Mouse (Mus musculus): ENCODE measurements around the gene Them7. TPM values are rescaled to one million over a fixed set of nuclear protein-coding genes. Genes with fewer than 3 reads are reported as not detected.

Gene Them7
- total and polyA plus RNA-seq, 3 experiments, result not detected

- H3K9me3 ChIP-seq (replicated peaks; ENCODE audit: insufficient read depth, low read length), result no peaks in the 10 kb centered on the region
- H3K27ac ChIP-seq (ENCODE audit: control insufficient read depth, low read depth, low read length), result no peak overlapping the region
- no peaks in the 10 kb centered on the region for H3K36me3 ChIP-seq (ENCODE audit: control insufficient read depth in 1 of 2, insufficient read depth in 2 of 2, low read length in 2 of 2)
- peaks cover 0 to 1% of the 10 kb centered on the region in 2 experiments for H3K27me3 ChIP-seq (ENCODE audit: control insufficient read depth in 1 of 2, insufficient read depth in 2 of 2, low read length in 2 of 2)
- DNase-seq (ENCODE audit: low read depth, low spot score), result no peak
- TF ChIP-seq MYC (IDR thresholded peaks at IDR 0.05; ENCODE audit: low read depth, low read length), result no peak
- H3K4me3 ChIP-seq (ENCODE audit: control insufficient read depth in 1 of 2, insufficient read depth in 1 of 2, low read depth in 2 of 2, low read length in 2 of 2), result no peak overlapping the region
- no peak overlapping the region for H3K9ac ChIP-seq (ENCODE audit: control insufficient read depth, low read depth, low read length, poor library complexity, severe bottlenecking)
- no peaks in the 10 kb centered on the region for H3K4me1 ChIP-seq (ENCODE audit: control insufficient read depth in 1 of 2, insufficient read depth in 2 of 2, low read length in 2 of 2)
- H3K79me2 ChIP-seq (ENCODE audit: control insufficient read depth, insufficient read depth, low read length, poor library complexity), result no peaks in the 10 kb centered on the region
These were observed 132.7 kb downstream of the Them7 start for GRCm38 (mm10) chr2:105356791-105357190.

DNA sequence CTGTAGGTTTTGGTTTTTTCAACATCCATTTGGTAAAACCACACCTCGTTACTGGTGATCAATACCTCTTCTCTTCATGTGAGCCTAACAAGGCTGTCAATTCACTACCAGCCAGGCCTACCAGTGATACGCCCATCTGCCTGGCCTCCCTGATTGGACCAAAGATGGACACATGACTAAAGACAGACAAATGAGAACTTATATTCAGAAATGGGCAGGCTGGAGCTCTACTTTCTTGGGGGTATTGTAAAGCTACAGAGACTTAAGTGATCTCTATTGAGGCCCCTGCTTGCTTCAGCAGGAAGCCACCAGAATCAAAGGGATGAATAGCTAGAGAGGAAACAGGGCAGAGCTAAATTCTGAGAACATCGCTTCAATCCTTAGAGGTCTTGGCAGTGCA is 133.9 kb downstream of the Them7 start:
- Histone ChIP-seq H3K9me3 (replicated peaks; ENCODE audit: insufficient read depth, low read length) (no peaks in the 10 kb centered on the region), H3K36me3 (ENCODE audit: control insufficient read depth in 1 of 2, insufficient read depth in 2 of 2, low read length in 2 of 2) (no peaks in the 10 kb centered on the region), H3K4me3 (ENCODE audit: control insufficient read depth in 1 of 2, insufficient read depth in 1 of 2, low read depth in 2 of 2, low read length in 2 of 2) (no peak overlapping the region)

DNA sequence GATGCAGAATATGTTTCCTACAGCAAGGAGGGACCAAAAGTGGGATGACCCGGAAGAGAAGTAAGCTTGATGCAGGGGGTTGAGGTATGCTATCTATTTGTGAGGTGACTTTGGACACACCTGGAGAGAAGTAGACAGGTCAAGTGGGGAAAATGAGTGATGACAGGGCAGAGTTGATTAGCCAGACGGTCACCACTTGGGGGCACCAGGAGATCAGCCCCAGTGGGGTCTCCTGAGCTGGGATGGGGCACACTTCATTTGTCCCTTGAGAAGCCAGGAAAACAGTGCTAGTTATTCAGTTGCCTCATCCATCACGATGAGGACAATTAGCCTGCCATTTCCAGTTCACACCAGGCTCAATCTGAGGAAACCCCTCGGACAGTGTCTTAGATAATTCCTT is 143.5 kb downstream of the Them7 start:
- no peak overlapping the region for H3K4me3 ChIP-seq (ENCODE audit: control insufficient read depth in 1 of 2, insufficient read depth in 1 of 2, low read depth in 2 of 2, low read length in 2 of 2)
- no peaks in the 10 kb centered on the region for H3K79me2 ChIP-seq (ENCODE audit: control insufficient read depth, insufficient read depth, low read length, poor library complexity)
- H3K27me3 ChIP-seq (ENCODE audit: control insufficient read depth in 1 of 2, insufficient read depth in 2 of 2, low read length in 2 of 2), result peaks cover 4 to 7% of the 10 kb centered on the region in 2 experiments
- TF ChIP-seq CTCF (IDR thresholded peaks at IDR 0.05 in 2 of 3, conservative IDR thresholded peaks at IDR 0.05 in 1 of 3; ENCODE audit: control insufficient read depth in 1 of 3, insufficient read depth in 1 of 3, low read depth in 2 of 3, low read length in 3 of 3, poor library complexity in 1 of 3, severe bottlenecking in 1 of 3) (peak; percentile 35 to 53 (median 52)), ZC3H11A (IDR thresholded peaks at IDR 0.05; ENCODE audit: low read depth, low read length) (peak; percentile 39; the same call in 1 of the 2 replicates), BHLHE40 (IDR thresholded peaks at IDR 0.05; ENCODE audit: borderline replicate concordance, low read depth, low read length) (no peak), E2F4 (IDR thresholded peaks at IDR 0.05; ENCODE audit: borderline replicate concordance, low read depth, low read length) (no peak), RAD21 (IDR thresholded peaks at IDR 0.05; ENCODE audit: low read depth, low read length) (peak; percentile 52), SMC3 (IDR thresholded peaks at IDR 0.05; ENCODE audit: low read depth, low read length) (0 out of 2 replicates have a peak, but pooled peaks have one; percentile 28), MXI1 (IDR thresholded peaks at IDR 0.05; ENCODE audit: low read depth, low read length) (no peak)
- H3K9me3 ChIP-seq (replicated peaks; ENCODE audit: insufficient read depth, low read length), result no peaks in the 10 kb centered on the region
- H3K4me1 ChIP-seq (ENCODE audit: control insufficient read depth in 1 of 2, insufficient read depth in 2 of 2, low read length in 2 of 2), result no peaks in the 10 kb centered on the region
- H3K27ac ChIP-seq (ENCODE audit: control insufficient read depth, low read depth, low read length), result no peak overlapping the region
- no peaks in the 10 kb centered on the region for H3K36me3 ChIP-seq (ENCODE audit: control insufficient read depth in 1 of 2, insufficient read depth in 2 of 2, low read length in 2 of 2)
- H3K9ac ChIP-seq (ENCODE audit: control insufficient read depth, low read depth, low read length, poor library complexity, severe bottlenecking), result no peak overlapping the region
- DNase-seq (ENCODE audit: low read depth, low spot score), result no peak

More for the DNA sequence above, 133.9 kb downstream of the Them7 start:
- Histone ChIP-seq H3K27me3 (ENCODE audit: control insufficient read depth in 1 of 2, insufficient read depth in 2 of 2, low read length in 2 of 2) (peaks cover 0 to 1% of the 10 kb centered on the region in 2 experiments; a peak in 3 of 4 replicates), H3K4me1 (ENCODE audit: control insufficient read depth in 1 of 2, insufficient read depth in 2 of 2, low read length in 2 of 2) (no peaks in the 10 kb centered on the region), H3K9ac (ENCODE audit: control insufficient read depth, low read depth, low read length, poor library complexity, severe bottlenecking) (no peak overlapping the region), H3K79me2 (ENCODE audit: control insufficient read depth, insufficient read depth, low read length, poor library complexity) (no peaks in the 10 kb centered on the region), H3K27ac (ENCODE audit: control insufficient read depth, low read depth, low read length) (no peak overlapping the region)
- no peak for DNase-seq (ENCODE audit: low read depth, low spot score)
- TF ChIP-seq ZKSCAN1 (IDR thresholded peaks at IDR 0.05; ENCODE audit: low read depth, low read length) (no peak), USF1 (IDR thresholded peaks at IDR 0.05; ENCODE audit: low read depth, low read length) (peak; percentile 32; the same call in 1 of the 2 replicates), SMC3 (IDR thresholded peaks at IDR 0.05; ENCODE audit: low read depth, low read length) (no peak)
